In genomic region chr8:92858475-92859182, GRCm38 (mm10) we compare ENCODE assay signal across 28 mouse cellular contexts. TPM values are rescaled to one million over a fixed set of nuclear protein-coding genes. Genes with fewer than 3 reads are reported as not detected.
"Had no signal": no experiment of that assay in that cellular context is flagged by ENCODE, and none has a peak within 500 bp of the region (broad histone marks: within the 10 kb centered on the region; RNA-seq: fewer than 3 reads in every experiment).

No protein-coding gene starts in this region.

- H3K4me2 ChIP-seq: heart, embryonic 11.5 days; heart, embryonic 13.5 days; heart, embryonic 15.5 days; hindbrain, embryonic 12.5 days; hindbrain, embryonic 14.5 days; intestine, embryonic 15.5 days; liver, embryonic 11.5 days; liver, embryonic 13.5 days; liver, embryonic 15.5 days had no signal

- H3K4me1 ChIP-seq: hindbrain, embryonic 12.5 days; intestine, embryonic 15.5 days; liver, embryonic 15.5 days had no signal

- ATAC-seq: hindbrain, embryonic 16.5 days; inflammation-experienced regulatory T-cells, adult 6 months; intestine, embryonic 15.5 days; intestine, postnatal 0 days had no signal

- H3K27me3 ChIP-seq: intestine, embryonic 15.5 days had no signal

- H3K36me3 ChIP-seq: heart, embryonic 15.5 days; hindbrain, embryonic 10.5 days; hindbrain, embryonic 12.5 days; intestine, embryonic 15.5 days; liver, embryonic 13.5 days; liver, embryonic 15.5 days had no signal

- H3K9ac ChIP-seq: heart, embryonic 13.5 days; heart, embryonic 15.5 days; hindbrain, embryonic 12.5 days; hindbrain, embryonic 14.5 days; intestine, embryonic 15.5 days; liver, embryonic 13.5 days; liver, embryonic 15.5 days had no signal

- H3K9me3 ChIP-seq: heart, embryonic 15.5 days; intestine, embryonic 15.5 days; liver, embryonic 13.5 days; liver, embryonic 15.5 days had no signal

- H3K27ac ChIP-seq: gastrocnemius, adult 2 months; heart, adult 2 months; heart, embryonic 13.5 days; heart, embryonic 15.5 days; hindbrain, embryonic 10.5 days; hindbrain, embryonic 12.5 days; hindbrain, embryonic 14.5 days; intestine, embryonic 15.5 days; liver, embryonic 13.5 days; liver, embryonic 15.5 days had no signal

- H3K4me3 ChIP-seq: gastrocnemius, adult 2 months; heart, adult 2 months; heart, embryonic 13.5 days; heart, embryonic 15.5 days; hindbrain, embryonic 10.5 days; hindbrain, embryonic 12.5 days; intestine, embryonic 15.5 days; liver, embryonic 13.5 days; liver, embryonic 15.5 days had no signal

- DNase-seq: gastrocnemius, adult 2 months; gastrocnemius, postnatal 10 days; gastrocnemius, postnatal 25 days; heart, adult 2 months; heart, postnatal 14 days; heart, postnatal 4 days; kidney, adult 18-20 months; kidney, adult 8-10 months; kidney, postnatal 10 days; kidney, postnatal 25 days; kidney, postnatal 4 days; layer of hippocampus, adult 9-11 months; layer of hippocampus, postnatal 36 days; left cerebral cortex, postnatal 4 days; liver; liver, embryonic 13.5 days had no signal

RNA-seq across cellular contexts. Expression of gene Mmp2, which starts 31.5 kb away (rescaled TPM):
- polyA plus RNA-seq: inflammation-experienced regulatory T-cells, adult 6 months had no signal

RNA-seq across cellular contexts. Expression of gene Capns2, which starts 42.6 kb away (rescaled TPM):
- total RNA-seq: gastrocnemius, adult 2 months; gastrocnemius, postnatal 25 days; heart, adult 2 months had no signal
- polyA plus RNA-seq: heart, adult 2 months; inflammation-experienced regulatory T-cells, adult 6 months; intestine, embryonic 15.5 days; liver, embryonic 13.5 days had no signal
